Mouse (Mus musculus): ENCODE data around the gene Vmn1r217.
"Not testable (repeated sequence)": the region's sequence is repeated elsewhere in the genome, so short reads cannot be mapped to it uniquely, and the experiment has no call there.

Vmn1r217 gene

GRCm38 (mm10) chr13:23118126-23118525, at the start of gene Vmn1r217:
TSS of gene Vmn1r217 (minus strand) at chr13:23118226.
- DNase-seq (ENCODE audit: low spot score in 2 of 2), result not testable (repeated sequence)

GRCm38 (mm10) chr13:23166471-23166870, 48.4 kb upstream of the Vmn1r217 start:
- DNase-seq (ENCODE audit: low spot score in 2 of 2), result not testable (repeated sequence)

GRCm38 (mm10) chr13:23159012-23159411, 41.0 kb upstream of the Vmn1r217 start, which contains the start of gene Vmn1r219:
TSS of gene Vmn1r219 (plus strand) at chr13:23159312.
- no peak for DNase-seq (ENCODE audit: low spot score in 2 of 2)

DNA sequence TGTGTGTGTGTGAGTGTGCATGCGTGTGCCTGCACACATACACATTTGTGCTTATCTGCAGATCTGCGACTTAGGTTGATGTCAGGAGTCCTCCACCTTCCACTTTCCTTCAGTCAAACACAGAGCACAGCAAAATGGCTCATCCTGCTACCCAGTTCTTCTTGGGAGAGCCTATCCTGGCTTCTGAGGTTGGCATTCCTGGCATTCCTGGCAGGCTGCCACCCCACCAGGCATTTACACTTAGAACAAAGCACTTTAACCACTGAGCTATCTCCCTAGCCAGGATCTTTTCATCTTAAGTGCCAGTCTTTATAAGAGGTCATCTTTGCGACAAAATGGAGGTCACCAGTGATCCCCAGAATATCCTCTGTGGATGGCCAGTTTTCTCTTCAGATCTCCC, 39.8 kb upstream of the Vmn1r217 start:
- DNase-seq (ENCODE audit: low spot score in 2 of 2), result no peak

DNA sequence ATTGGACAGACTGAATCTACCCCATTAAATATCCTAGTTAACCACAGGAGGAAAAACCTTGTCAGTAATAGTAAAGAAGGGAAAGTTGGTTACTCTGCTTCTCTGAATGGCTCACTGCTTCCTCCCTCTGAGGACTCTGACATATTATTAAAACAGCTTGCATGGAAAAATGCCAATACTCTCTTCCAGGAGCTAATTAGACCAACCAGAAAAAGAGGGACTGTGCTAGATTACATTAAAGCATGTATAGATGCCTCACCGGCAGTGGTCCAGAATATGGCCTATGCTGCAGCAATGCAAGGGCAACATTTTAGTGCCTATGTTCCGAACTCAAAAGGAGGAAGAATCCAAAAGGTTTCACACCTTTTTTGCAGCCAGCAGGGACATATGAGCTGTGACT, 20.9 kb upstream of the Vmn1r217 start:
- DNase-seq (ENCODE audit: low spot score in 2 of 2), result no peak

DNA sequence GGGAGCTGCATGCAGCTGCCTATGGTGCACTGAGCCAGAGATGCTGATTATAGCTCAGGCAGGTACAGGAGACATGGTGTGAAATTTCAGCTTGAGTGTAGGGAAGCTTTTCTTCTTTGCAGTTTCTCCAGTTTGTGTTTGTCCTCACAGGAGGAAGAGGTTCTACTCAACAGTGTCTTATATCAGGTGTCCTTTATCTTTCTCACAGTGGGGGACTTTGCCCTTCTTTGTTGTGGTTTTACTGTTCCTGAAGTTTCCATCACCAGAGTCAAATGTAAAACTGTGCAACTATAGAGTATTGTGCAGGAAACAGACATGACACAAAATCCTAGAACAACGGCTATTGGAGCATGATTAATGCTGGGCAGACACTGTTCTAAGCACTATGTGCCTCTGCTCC, 15.5 kb upstream of the Vmn1r217 start:
- DNase-seq (ENCODE audit: low spot score in 2 of 2), result no peak

- no peak for DNase-seq (ENCODE audit: low spot score in 2 of 2)
Measured at GRCm38 (mm10) chr13:23133099-23133498, 15.1 kb upstream of the Vmn1r217 start, which contains the start of gene Vmn1r218. TSS of gene Vmn1r218 (plus strand) at chr13:23133155.

GRCm38 (mm10) chr13:23120611-23121010, 2.6 kb upstream of the Vmn1r217 start:
- DNase-seq (ENCODE audit: low spot score in 2 of 2), result no peak

DNA sequence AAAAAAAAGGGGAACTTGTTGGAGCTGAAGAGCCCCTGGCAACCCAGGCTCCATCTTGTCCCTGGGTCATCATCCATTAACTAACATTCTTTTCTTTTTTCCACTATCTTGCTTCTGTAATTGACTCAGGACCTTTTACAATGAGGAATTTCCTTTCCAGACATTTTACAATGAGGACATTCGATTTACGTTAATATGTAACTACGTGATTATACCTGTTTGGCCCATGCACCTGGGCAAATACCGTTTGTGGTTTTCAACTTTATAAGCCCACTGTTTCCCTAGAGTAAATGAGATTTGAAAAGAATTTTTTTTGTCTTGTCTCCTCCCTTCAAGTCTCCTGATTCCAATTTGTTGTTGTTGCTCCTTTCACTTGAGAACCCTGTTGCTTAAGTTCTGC, 23.6 kb downstream of the Vmn1r217 start:
- no peak for DNase-seq (ENCODE audit: low spot score in 2 of 2)

DNA sequence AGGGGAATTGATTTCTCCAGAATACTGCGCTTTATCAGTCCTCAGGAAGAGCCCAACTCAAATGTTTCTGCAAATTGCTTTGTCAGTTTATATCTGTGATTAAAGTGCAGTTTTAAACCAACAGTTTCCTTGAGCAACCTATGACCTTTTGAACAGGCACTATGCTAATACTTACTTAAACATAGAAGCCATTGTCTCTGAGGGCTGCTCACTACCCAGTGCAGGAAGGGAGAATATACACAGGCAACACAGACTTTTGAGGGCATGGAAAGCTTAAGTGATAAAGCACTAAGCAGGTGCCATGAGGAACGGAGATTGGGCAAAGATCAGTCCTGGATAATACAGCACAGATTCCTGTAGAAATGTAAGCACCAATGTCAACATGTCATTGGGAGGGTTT, 48.7 kb downstream of the Vmn1r217 start:
- DNase-seq (ENCODE audit: low spot score in 2 of 2), result no peak

DNA sequence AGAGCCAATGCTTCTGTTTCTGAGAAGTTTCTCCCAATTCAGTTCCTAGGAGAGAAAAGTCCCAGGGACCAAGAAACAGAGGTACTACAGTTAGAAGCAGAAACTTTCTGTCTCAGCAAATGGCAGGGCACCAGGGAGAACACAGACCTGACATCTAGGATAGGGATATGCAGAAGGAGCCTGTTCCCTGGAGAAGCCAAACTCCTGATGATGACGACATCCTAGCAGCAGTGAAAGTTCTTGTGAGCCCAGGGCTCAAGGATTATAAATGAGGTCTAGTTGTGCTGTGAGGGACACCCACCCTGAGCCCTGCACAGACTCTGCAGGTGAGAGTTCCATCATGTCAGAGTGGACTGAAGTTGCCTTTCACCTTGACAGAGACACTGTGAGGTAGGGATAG, 50.3 kb downstream of the Vmn1r217 start, which contains the start of gene Vmn1r215:
TSS of gene Vmn1r215 (plus strand) at position 301 of the 400 bp plus-strand sequence.
- no peak for DNase-seq (ENCODE audit: low spot score in 2 of 2)

GRCm38 (mm10) chr13:23057778-23058177, 60.2 kb downstream of the Vmn1r217 start:
- DNase-seq (ENCODE audit: low spot score in 2 of 2), result no peak
